Mouse (Mus musculus) C2C12 (cell line): Measurements from ENCODE around the gene Rabep2. TPM values are rescaled to one million over a fixed set of nuclear protein-coding genes. Genes with fewer than 3 reads are reported as not detected.
"Not testable (repeated sequence)": the region's sequence is repeated elsewhere in the genome, so short reads cannot be mapped to it uniquely, and the experiment has no call there.

Experiments
- H3K27me3 ChIP-seq: one replicate; pipeline ENCODE4 v1.6.1; 2011; ENCODE audit not compliant: control insufficient read depth, insufficient read depth, insufficient read length
- H3K36me3 ChIP-seq: one replicate; pipeline ENCODE4 v1.6.1; 2011; ENCODE audit not compliant: control insufficient read depth, insufficient read depth
- H3K4me3 ChIP-seq: one replicate; pipeline ENCODE4 v1.5.1; 2011; ENCODE audit warnings: mild to moderate bottlenecking, control low read depth; ENCODE audit not compliant: poor library complexity, insufficient read depth, severe bottlenecking
- H3K79me2 ChIP-seq: one replicate; pipeline ENCODE4 v1.6.1; 2011; ENCODE audit not compliant: control insufficient read depth, insufficient read depth
- H3K79me3 ChIP-seq: one replicate; pipeline ENCODE4 v1.6.1; 2011; ENCODE audit warnings: low read depth, control low read depth
- H3ac ChIP-seq: one replicate; pipeline ENCODE3; 2011; ENCODE audit warnings: low read depth; ENCODE audit not compliant: control insufficient read depth, insufficient read length
- CEBPB ChIP-seq: IDR thresholded peaks from one replicate; pipeline ENCODE4 v1.6.1; 2011; ENCODE audit warnings: low read depth, mild to moderate bottlenecking, control low read depth, moderate library complexity
- CTCF ChIP-seq: IDR thresholded peaks from one replicate; pipeline ENCODE4 v1.5.1; 2011; ENCODE audit not compliant: control insufficient read depth, insufficient read depth, insufficient read length
- FOSL1 ChIP-seq: IDR thresholded peaks from one replicate; pipeline ENCODE4 v1.8.0; 2011; ENCODE audit warnings: mild to moderate bottlenecking, low read length; ENCODE audit not compliant: poor library complexity, insufficient read depth, severe bottlenecking
- MAX ChIP-seq: IDR thresholded peaks from one replicate; pipeline ENCODE4 v1.6.1; 2011; ENCODE audit warnings: mild to moderate bottlenecking, control low read depth
- MYOD1 ChIP-seq: IDR thresholded peaks from one replicate; pipeline ENCODE4 v1.6.1; 2011; ENCODE audit warnings: low read depth; ENCODE audit not compliant: control insufficient read depth, insufficient read length
- MYOG ChIP-seq: IDR thresholded peaks from one replicate; pipeline ENCODE4 v1.6.1; 2011; ENCODE audit not compliant: control insufficient read depth, insufficient read length; ENCODE audit errors: extremely low read depth
- USF1 ChIP-seq: IDR thresholded peaks from one replicate; pipeline ENCODE4 v1.6.1; 2011; ENCODE audit warnings: low read depth, mild to moderate bottlenecking, control low read depth, moderate library complexity
- polyA plus RNA-seq: library from polyadenylated mRNA; unstranded; fragments of >200 nt; fragmentation: generic; extraction: Trizol; gene quantifications from one replicate; pipeline ENCODE4 v1.2.1, GENCODE M21; 2012; ENCODE audit warnings: missing spikeins

Gene Rabep2
- polyA plus RNA-seq, 1 experiment = 17.5 TPM

DNA sequence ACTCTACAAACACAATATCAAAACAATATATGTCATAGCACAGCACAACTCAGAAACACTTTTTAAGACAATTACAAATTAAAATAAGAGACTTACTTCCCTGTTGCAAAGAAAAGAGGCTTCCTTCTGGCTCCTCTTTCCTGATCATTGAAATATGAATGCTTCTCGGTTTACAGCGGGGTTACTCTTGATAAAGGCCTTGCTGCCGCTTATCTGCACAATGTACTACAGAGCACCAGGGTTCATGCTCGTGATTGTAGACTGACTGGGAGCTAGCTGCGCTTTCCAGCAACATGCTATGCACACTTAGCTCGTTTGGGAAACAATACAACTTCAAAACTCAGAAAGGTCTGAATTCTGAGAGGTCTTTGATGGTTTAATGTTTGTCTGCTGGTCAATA, 31.3 kb upstream of the Rabep2 start:
- H3ac ChIP-seq = no peak overlapping the region
- no peaks in the 10 kb centered on the region for H3K27me3 ChIP-seq
- peaks cover 5% of the 10 kb centered on the region for H3K79me2 ChIP-seq
- no peak overlapping the region for H3K4me3 ChIP-seq
- H3K79me3 ChIP-seq = no peaks in the 10 kb centered on the region
- TF ChIP-seq CEBPB = no peak
- no peak for TF ChIP-seq CTCF
- no peak for TF ChIP-seq FOSL1
- no peak for TF ChIP-seq MYOG
- TF ChIP-seq MAX = no peak
- no peak for TF ChIP-seq MYOD1
- no peak for TF ChIP-seq USF1
- H3K36me3 ChIP-seq = no peaks in the 10 kb centered on the region

- Histone ChIP-seq H3ac (no peak overlapping the region), H3K79me2 (peaks cover 5% of the 10 kb centered on the region), H3K4me3 (no peak overlapping the region), H3K36me3 (no peaks in the 10 kb centered on the region), H3K79me3 (no peaks in the 10 kb centered on the region), H3K27me3 (no peaks in the 10 kb centered on the region)
- TF ChIP-seq USF1 = no peak
- no peak for TF ChIP-seq FOSL1
- no peak for TF ChIP-seq MAX
- no peak for TF ChIP-seq MYOG
- TF ChIP-seq CEBPB = no peak
- no peak for TF ChIP-seq MYOD1
- TF ChIP-seq CTCF = no peak
Measured at GRCm38 (mm10) chr7:126397822-126398221, 30.7 kb upstream of the Rabep2 start.

DNA sequence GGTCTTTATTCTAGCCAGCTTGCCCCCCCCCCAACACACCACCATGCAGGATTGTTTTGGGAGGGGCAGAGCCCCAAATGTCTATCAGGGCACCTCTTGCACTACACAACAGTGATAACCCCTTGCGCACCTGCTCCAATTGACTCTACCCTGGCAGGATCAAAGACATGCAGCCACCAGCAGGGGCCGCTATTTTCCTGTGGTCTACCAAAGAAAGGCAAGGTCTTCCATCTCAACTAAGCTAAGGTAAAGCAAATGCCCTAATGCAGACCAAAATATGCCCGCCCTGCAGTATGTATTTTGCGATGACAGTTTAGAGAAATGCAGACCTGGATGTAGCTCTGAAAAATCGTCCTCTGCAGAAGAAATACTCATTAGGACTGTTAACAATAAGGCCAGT, 29.0 kb upstream of the Rabep2 start:
- Histone ChIP-seq H3K79me2 (peaks cover 5% of the 10 kb centered on the region), H3K79me3 (no peaks in the 10 kb centered on the region), H3K4me3 (no peak overlapping the region), H3K36me3 (no peaks in the 10 kb centered on the region), H3ac (no peak overlapping the region), H3K27me3 (no peaks in the 10 kb centered on the region)
- TF ChIP-seq MYOD1 (no peak), USF1 (no peak), CTCF (peak; percentile 69)

DNA sequence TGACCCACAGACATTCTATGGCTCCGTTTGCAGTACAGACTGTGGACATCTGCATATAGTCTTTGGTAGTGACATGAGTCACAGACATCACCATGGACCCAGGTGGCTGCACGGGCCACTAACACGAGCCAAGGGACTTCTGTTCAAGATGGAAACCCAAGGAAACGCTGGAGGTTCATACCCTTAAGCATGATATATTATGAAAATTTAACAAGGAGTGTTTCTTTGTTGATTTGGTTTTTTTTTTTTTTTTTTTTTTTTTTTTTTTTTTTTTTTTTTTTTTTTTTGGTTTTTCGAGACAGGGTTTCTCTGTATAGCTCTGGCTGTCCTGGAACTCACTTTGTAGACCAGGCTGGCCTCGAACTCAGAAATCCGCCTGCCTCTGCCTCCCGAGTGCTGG, 26.0 kb upstream of the Rabep2 start:
- H3K36me3 ChIP-seq, H3K4me3 ChIP-seq, H3K79me3 ChIP-seq, H3ac ChIP-seq, H3K79me2 ChIP-seq, H3K27me3 ChIP-seq: not testable (repeated sequence)

- TF ChIP-seq MYOG (no peak), FOSL1 (no peak), MAX (no peak), CEBPB (no peak), USF1 (no peak), CTCF (no peak), MYOD1 (no peak)
- Histone ChIP-seq H3K4me3 (no peak overlapping the region), H3K79me2 (no peaks in the 10 kb centered on the region), H3K36me3 (no peaks in the 10 kb centered on the region), H3ac (no peak overlapping the region), H3K79me3 (no peaks in the 10 kb centered on the region), H3K27me3 (peaks cover 33% of the 10 kb centered on the region)
Measured at GRCm38 (mm10) chr7:126408686-126409085, 19.9 kb upstream of the Rabep2 start.

DNA sequence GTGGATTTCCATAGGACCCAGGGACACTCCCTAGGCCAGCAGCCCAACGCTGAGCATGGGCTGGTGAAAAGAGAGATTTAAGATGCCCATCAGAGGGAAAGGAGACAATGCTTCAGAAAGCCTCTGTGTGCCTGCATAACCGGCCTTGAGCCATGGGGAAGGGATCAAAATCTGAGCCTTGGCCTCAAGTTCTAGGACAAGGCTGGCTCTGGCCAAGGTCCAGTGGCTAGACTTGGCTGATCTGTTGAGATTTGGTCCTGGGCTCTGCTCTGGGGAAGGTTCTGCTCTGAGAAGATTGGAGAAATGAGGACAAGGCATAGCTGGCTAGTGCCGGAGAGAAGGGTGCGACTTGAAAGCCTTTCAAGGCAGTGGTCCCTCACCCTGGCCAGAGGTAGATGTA, 17.5 kb upstream of the Rabep2 start:
- H3ac ChIP-seq = no peak overlapping the region
- no peaks in the 10 kb centered on the region for H3K79me3 ChIP-seq
- no peaks in the 10 kb centered on the region for H3K79me2 ChIP-seq
- TF ChIP-seq MYOG (no peak), USF1 (no peak), CEBPB (no peak), CTCF (no peak), MAX (no peak), FOSL1 (no peak), MYOD1 (no peak)
- H3K27me3 ChIP-seq = peaks cover 46% of the 10 kb centered on the region
- no peaks in the 10 kb centered on the region for H3K36me3 ChIP-seq
- no peak overlapping the region for H3K4me3 ChIP-seq

GRCm38 (mm10) chr7:126414725-126415124, 13.8 kb upstream of the Rabep2 start, which contains the start of gene Cd19:
Gene Cd19, minus strand, starts transcription at chr7:126414889.
- H3K36me3 ChIP-seq = no peaks in the 10 kb centered on the region
- H3K4me3 ChIP-seq = no peak within 1 kb of the TSS
- peaks cover 47% of the 10 kb centered on the region for H3K27me3 ChIP-seq
- H3ac ChIP-seq = no peak within 1 kb of the TSS
- no peak for TF ChIP-seq MYOD1
- no peak for TF ChIP-seq MAX
- no peak for TF ChIP-seq USF1
- no peak for TF ChIP-seq FOSL1
- no peak for TF ChIP-seq CEBPB
- TF ChIP-seq MYOG = no peak
- TF ChIP-seq CTCF = no peak
- no peaks in the 10 kb centered on the region for H3K79me2 ChIP-seq
- no peaks in the 10 kb centered on the region for H3K79me3 ChIP-seq
